Mouse (Mus musculus) MEL (cell line): Measurements from ENCODE around the gene Rbpms2.

ENCODE experiments used
- CTCF ChIP-seq, 3 experiments: IDR thresholded peaks in 2 of 3; conservative IDR thresholded peaks in 1 of 3; 2 replicates each; pipeline ENCODE4 v1.5.1; 2011 to 2012; ENCODE audit warnings: low read length in 3 of 3, low read depth in 2 of 3, mild to moderate bottlenecking in 2 of 3, improper control_type of control experiment in 1 of 3, inconsistent platforms in 1 of 3, mixed read lengths in 1 of 3, moderate library complexity in 1 of 3; ENCODE audit not compliant: control insufficient read depth in 1 of 3, insufficient read depth in 1 of 3, poor library complexity in 1 of 3, severe bottlenecking in 1 of 3
- ELF1 ChIP-seq: IDR thresholded peaks from 2 replicates; pipeline ENCODE4 v1.6.1; 2014; ENCODE audit warnings: low read depth, mild to moderate bottlenecking, inconsistent platforms, low read length, improper control_type of control experiment, moderate library complexity
- MXI1 ChIP-seq: IDR thresholded peaks from 2 replicates; pipeline ENCODE4 v1.6.1; 2011; ENCODE audit warnings: mild to moderate bottlenecking, low read depth, low read length, improper control_type of control experiment
- NELFE ChIP-seq: IDR thresholded peaks from 2 replicates; pipeline ENCODE4 v1.6.1; 2011; ENCODE audit warnings: low read depth, low read length, improper control_type of control experiment
- POLR2A ChIP-seq, 2 experiments: IDR thresholded peaks; 2 replicates each; pipeline ENCODE4 v1.6.1; 2011 to 2012; ENCODE audit warnings: low read length in 2 of 2, mild to moderate bottlenecking in 2 of 2, control low read depth in 1 of 2, improper control_type of control experiment in 1 of 2, low read depth in 1 of 2, moderate library complexity in 1 of 2; ENCODE audit not compliant: control insufficient read depth in 1 of 2, insufficient read depth in 1 of 2, poor library complexity in 1 of 2
- USF1 ChIP-seq: IDR thresholded peaks from 2 replicates; pipeline ENCODE4 v1.6.1; 2014; ENCODE audit warnings: low read depth, mild to moderate bottlenecking, inconsistent platforms, low read length, improper control_type of control experiment, moderate library complexity

DNA sequence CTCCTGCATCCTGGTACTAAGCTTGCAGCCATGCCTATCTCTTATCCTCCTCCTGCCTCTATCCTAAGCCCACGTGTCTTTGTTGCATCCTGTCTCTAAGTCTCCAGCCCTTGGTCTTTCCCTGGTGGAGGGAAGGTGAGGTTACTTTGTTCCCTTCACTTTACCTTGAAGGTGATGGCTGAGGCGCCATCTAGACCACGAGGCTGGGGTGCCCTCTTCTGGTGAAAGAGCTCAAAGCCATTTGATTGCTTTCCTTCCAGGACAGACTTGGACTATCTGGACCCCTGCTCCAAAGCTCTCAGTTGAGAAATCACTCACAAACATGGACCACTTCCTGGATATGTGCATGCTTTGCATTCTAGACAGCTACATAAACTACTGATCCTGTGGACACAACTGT is 34.7 kb downstream of the Rbpms2 start:
- TF ChIP-seq NELFE = no peak
- TF ChIP-seq POLR2A (IDR thresholded peaks at IDR 0.05; ENCODE audit: control insufficient read depth in 1 of 2, insufficient read depth in 1 of 2, low read depth in 1 of 2, low read length in 2 of 2, poor library complexity in 1 of 2) = no peak
- TF ChIP-seq MXI1 = no peak
- TF ChIP-seq USF1 = no peak
- peak; percentile 41 to 64 (median 63); a peak in 5 of 6 replicates for TF ChIP-seq CTCF (IDR thresholded peaks at IDR 0.05 in 2 of 3, conservative IDR thresholded peaks at IDR 0.05 in 1 of 3; ENCODE audit: control insufficient read depth in 1 of 3, insufficient read depth in 1 of 3, low read depth in 2 of 3, low read length in 3 of 3, poor library complexity in 1 of 3, severe bottlenecking in 1 of 3)
- TF ChIP-seq ELF1 = no peak
